Mouse (Mus musculus) heart, adult 8-10 months (tissue): ENCODE measurements at regions not wholly inside any gene's neighbourhood (a gene's known extent, or its start where the extent isn't known, plus 50 kb on each side); places are given as distances from the start of the nearest gene placed in this dataset.

Source experiments
- DNase-seq: peaks from one replicate; pipeline ENCODE4 v3.0.0; 2022; ENCODE audit warnings: low spot score

GRCm38 (mm10) chr5:106392213-106392612, 65.8 kb downstream of the Barhl2 start:
- no peak for DNase-seq

DNA sequence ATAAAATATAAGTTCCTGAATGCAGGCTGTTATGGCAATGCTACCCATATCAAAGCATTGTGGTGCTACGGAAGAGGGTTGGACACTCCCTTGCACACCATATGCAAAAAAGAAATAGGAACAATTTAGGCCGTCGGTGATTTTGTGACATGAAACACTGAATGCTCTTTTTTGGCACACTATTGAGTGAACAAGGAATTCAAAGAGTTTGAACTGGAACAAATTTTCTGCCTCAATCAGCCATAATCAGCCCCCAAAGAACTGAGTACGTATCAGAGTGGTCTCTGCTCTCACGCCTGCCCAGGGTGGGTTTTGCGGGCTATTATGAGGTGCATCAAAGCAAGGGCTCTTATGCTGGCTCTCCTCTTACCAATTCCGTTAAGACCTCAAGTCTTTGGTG, 71.3 kb downstream of the Barhl2 start:
- DNase-seq = no peak

- DNase-seq = no peak
Observed at GRCm38 (mm10) chr5:106385838-106386237, 72.1 kb downstream of the Barhl2 start.

GRCm38 (mm10) chr5:106385219-106385618, 72.7 kb downstream of the Barhl2 start:
- no peak for DNase-seq

DNA sequence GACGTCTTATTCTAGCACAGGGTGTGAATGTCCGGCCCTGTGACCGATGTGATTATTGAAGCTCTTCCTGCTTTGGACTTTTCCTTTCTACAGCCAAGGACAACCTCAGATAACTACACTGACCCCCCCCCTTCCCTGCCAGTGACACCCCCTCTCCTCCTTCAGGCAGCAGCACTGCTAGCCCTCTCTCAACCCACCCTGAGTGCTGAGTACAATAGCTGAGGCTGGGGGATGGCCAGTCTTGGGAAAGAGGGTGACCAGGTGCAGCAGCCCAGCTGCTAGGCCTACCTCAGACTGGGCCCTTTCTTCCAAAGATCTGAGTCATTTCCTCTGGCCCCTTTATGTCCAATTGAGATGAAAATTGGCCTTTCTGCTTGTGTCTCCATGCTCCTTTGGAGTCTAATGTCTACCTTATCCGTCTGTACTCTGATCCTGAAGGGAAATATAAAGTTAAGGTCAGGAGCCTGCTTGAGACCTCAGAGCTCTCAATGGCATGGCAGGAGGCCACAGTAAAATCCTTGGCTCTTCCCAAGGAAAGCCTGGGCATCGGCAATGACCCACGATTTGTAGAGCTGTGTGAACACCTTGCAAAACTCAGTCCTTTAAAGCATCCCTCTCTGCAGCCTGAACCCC, 73.7 kb downstream of the Barhl2 start:
- no peak for DNase-seq

DNA sequence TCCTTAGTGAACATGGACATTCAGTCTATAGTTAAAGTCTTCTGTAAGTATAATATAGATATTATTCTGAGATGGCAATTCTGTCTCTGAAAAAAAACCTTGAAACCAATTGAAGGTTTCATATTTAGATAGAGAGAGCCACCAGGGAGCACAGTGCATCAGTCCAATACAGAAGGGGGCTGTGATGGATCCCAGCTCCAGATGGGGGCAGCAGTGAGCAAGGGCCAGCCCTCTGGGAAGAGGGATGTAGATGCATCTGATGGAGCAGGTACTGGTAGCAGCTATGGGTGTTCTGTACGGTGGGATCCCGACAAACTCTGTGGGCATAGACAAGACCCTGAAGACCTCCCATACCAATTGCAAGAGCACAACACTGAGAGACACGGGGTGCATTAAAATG, 76.0 kb downstream of the Barhl2 start:
- no peak for DNase-seq

GRCm38 (mm10) chr5:106380631-106381285, 77.2 kb downstream of the Barhl2 start:
- DNase-seq = no peak

GRCm38 (mm10) chr5:106376781-106377525, 81.0 kb downstream of the Barhl2 start:
- DNase-seq = no peak

- no peak for DNase-seq
Observed at GRCm38 (mm10) chr5:106367831-106368230, 90.1 kb downstream of the Barhl2 start.

DNA sequence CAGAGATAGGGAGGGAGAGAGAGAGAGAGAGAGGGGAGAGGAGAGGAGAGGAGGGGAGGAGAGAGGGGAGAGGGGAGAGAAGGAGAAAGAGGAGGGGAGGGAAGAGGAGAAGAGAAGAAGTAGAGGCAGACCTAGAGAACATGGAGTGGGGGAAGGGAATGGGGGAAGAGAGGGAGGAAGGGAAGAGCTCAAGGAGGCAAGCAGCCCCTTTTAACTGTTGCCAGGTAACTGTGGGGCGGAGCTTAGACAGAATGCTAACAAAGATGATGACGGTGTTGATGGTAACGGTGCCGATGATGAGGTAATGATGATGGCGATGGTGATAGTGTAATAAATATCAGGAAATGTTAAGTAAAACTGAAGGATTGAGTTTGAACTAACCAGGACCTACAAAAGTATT, 90.7 kb downstream of the Barhl2 start:
- DNase-seq = no peak

GRCm38 (mm10) chr5:106366006-106366405, 92.0 kb downstream of the Barhl2 start:
- DNase-seq = no peak

GRCm38 (mm10) chr5:106365094-106365493, 92.9 kb downstream of the Barhl2 start:
- no peak for DNase-seq

- DNase-seq = no peak
Observed at GRCm38 (mm10) chr5:106351348-106351747, 106.6 kb downstream of the Barhl2 start.

DNA sequence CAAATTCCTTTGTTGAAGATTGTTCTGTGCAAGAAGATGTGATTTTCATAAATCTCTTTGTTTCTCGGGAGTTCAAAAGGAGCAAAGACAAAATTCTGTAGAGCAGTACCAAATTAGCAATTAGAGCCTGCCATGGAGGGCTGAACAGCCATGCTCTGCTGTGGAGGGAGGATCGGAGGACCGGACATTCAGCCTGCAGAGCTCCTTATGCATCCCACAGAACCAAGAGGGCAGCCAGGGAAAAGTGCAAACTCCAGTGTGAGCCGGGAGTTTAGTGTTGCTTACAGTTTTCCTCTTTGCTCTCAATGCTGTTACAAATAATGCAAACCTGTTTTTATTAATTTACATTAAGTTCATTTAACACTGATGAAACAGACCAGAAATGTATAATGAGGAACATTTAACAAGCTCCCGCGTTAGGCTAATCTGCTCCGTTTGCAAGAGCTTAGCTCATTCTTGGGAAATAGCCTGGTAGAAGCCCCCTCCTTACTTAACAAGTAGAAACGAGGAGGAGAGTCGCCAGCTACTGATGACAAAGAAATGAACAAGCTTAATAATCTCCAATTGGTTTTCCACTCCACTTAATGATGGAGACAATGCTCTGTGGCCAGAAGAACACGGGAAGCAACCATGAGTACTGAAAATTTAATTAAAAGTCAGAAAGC, 108.0 kb downstream of the Barhl2 start:
- no peak for DNase-seq

DNA sequence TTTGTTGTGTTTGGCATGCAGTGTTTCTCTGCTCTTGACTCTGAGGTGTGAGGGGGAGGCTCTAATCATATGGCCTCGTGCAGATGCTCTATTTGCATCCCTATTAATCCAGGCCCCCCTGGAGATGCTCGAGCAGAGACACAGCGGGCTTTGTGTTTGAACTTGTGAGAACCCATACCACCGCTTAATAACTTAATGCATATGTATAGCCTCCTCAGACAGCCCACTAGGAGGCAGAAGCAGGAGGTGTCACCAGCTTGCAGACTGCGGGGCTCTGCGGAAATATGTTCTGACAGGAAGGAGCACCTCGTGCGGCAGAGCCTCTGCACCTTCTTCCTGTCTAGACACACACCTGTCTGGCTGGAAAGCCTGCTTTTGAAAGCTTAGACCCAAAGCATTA, 113.7 kb downstream of the Barhl2 start:
- DNase-seq = no peak

- DNase-seq = no peak
Observed at GRCm38 (mm10) chr5:106343601-106344000, 114.4 kb downstream of the Barhl2 start.

DNA sequence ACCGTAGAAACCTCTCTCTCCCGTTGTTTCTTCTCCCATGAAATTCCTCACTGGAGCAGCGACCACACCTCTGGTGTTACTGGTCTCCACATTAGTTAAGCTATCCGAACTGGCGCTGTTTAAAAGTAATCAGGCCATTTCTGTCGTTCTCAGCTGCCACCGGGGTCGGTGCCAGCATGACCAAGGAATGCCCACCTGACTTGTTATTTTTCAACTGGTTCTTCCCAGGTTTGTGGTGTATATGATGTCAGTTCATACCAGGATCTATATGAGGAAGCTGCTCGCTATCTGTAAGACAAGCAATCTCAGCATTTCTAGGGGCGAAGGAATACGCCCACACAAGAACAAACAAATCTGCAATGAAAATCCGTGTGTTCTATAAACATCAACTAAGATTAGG, 116.6 kb downstream of the Barhl2 start:
- DNase-seq = no peak

DNA sequence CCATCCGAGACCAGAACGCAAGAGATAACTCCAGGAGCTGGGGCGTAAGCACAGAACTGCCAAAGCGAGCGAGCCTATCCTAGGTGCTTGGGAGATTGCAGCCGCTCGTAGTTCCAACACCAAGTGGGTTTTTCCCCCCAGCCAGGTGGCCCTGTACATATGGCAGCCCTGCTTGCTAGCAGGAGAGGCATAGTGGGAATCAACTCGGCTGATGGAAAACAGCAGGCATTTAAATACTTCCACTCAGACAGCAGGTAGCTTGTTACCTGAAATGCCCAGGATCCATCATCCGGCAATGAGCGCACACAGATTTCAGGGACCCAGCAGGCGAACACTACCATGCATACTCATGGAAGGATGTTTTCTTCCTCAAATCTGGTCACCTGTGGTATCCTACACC, 122.3 kb downstream of the Barhl2 start:
- no peak for DNase-seq

DNA sequence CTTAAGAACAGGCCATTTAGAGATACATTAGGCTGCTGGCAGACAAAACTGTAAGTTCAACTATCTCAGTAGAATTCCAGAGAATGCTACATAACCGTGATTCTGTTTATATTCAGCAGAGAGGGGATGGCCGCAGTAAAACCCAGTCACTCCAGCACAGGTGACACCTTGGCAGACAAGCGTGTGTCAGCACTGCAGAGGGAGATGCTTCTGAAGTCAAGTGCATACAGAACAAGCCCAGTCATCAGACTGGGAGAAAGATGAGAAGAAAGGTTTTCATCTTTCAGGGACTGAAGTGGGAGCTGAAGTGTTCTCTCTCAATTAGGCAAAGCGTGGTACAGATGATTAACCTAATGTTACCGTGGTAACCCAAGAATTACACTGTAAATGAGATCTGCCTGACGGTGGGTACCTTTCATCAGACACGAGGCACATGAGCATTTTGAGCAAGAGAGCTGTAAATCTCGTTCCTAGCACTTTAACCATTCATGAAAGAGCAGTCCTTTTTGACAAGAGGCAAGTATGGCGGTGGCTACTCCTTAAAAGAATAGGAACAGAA, 130.3 kb downstream of the Barhl2 start:
- no peak for DNase-seq

DNA sequence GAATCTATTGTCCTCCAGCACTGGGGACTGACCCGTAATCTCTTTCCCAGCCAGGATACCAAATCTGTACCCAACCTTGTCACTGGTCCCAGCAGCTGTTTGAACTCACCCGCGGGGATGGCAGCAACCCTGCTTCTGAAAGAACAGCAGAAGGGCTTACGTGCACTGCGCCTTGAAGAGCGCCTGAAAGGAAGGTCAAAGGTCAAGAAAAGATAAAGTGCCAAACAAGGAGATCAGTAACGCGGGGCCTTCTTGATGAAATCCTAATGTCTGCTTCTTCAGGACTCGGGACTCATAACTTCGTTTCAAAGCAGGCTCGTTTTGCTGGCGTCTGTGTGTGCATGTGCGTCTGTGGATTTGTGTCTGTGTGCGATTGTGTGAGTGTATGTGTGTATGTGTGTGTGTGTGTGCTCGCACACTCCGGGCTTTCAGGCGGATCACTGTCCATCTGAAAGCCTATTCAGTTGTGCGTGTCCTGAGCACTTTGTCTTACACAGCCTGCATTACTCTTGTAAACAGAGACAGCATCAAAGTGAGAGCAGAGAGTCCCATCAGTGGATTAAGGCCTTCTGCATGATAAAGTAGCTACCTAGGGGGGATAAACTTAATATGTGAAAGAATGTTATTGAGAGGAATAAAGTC, 135.3 kb downstream of the Barhl2 start:
- no peak for DNase-seq

DNA sequence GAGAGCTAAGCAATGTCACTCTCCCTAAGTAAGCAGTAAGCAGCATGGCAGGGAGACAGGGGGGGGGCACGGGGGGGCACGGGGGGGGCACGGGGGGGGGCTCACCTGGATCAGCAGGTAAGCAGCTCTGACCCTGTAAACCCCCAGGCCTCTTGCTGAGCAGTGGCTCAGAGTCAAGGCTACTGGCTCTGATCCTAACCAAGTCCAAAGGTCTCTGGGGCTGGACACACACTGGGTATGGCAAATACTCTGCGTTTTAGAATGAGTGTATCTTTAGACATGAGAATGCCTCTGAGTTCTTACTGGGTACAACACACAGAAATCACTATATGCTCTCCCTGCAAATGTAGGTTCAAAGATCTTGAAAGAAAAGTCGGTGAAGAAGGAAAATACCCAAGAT, 136.5 kb downstream of the Barhl2 start:
- DNase-seq = no peak

DNA sequence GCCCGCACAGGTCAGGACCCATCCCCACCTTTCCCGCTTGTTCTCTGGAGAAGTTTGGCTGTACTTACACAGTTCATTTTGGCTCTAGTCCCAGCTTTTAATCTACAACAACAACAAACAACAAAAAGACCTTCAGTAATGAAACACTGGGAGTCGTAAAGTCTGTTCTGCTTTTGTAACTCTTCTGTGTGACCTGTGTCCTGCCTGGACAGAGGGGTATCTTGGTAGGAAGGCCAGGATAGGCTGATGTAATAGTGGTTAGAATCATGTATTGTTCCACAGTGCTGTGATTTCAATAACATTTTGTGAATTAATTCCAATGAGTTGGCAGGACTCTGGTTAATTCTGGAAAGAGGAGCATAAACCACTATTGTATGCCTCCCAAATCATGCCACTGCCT, 136.9 kb downstream of the Barhl2 start:
- no peak for DNase-seq
